Mouse (Mus musculus): ENCODE data around the gene Fbxo9.

DNA sequence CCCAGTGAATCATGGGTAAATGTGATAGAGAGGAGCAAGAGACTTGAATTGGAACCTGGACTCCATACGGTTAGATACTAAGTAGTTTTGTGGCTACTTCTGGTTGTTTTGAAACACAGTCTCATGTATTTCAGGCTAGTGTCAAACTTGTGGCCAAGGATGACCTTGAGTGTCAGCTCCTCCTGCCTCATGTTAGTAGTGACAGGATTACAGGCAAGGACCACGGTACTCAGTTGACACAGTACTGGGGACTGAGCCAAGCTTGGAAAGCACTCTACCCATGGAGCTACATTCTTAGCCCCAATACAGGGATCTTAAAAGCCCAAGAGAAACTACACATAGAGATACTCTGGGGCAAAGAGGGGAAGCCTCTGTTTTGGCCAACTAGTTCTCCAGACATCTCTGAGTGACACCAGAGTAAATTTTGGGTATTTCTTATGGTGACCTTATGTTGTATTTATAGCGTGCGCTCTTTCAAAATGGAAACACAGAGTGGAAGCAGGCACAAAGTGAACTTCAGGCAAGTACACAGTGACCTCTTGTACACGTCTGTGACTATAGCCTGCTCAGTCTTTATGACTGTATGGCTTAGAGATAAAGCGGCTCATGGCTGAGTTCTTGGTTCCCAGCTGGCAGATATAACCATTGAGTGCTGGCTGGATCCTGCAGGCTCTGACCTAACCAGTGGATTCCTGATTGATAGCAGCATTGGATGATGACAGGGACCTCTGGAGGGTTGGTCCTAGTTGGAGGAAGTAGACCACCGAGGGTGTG lies 14.3 kb upstream of the Fbxo9 start:
- no peak for TF ChIP-seq CTCF (IDR thresholded peaks at IDR 0.05; ENCODE audit: low read depth)
- no peak for TF ChIP-seq EP300 (optimal IDR thresholded peaks at IDR 0.05)
